Mouse (Mus musculus): ENCODE results near the gene Bdnf.

DNA sequence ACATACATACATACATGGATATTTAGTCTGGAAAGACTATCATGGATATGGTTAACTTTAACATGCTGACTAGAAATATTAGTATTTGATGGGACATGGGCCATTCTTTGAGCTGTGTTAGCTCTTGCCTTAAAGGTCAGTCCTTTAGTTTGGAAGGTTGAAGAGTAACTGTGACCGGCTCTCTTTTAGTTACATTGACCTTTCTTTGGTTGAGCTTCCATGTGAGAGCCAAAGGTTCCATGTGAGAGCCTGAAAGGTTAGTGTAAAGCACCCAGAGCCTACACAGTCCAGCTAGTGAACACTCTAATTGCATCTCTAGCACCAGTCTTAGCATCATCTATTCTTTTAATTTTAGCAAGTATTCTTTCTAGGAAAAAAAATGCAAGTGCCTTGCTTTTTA lies 54.7 kb downstream of the Bdnf start:
- TF ChIP-seq POLR2A (IDR thresholded peaks at IDR 0.05; ENCODE audit: extremely low read depth, insufficient read depth, low read length) (no peak), CTCF (IDR thresholded peaks at IDR 0.05; ENCODE audit: extremely low read depth, insufficient read depth, low read length) (no peak)

All from cortical plate, adult 2 months (tissue).